Mouse (Mus musculus) embryo, embryonic 10 days (tissue): Measurements from ENCODE around the gene C130060K24Rik.

Experiments used
- DNase-seq: peaks from one replicate; pipeline ENCODE4 v3.0.0-alpha.2; 2015; ENCODE audit warnings: low spot score

The C130060K24Rik gene

DNA sequence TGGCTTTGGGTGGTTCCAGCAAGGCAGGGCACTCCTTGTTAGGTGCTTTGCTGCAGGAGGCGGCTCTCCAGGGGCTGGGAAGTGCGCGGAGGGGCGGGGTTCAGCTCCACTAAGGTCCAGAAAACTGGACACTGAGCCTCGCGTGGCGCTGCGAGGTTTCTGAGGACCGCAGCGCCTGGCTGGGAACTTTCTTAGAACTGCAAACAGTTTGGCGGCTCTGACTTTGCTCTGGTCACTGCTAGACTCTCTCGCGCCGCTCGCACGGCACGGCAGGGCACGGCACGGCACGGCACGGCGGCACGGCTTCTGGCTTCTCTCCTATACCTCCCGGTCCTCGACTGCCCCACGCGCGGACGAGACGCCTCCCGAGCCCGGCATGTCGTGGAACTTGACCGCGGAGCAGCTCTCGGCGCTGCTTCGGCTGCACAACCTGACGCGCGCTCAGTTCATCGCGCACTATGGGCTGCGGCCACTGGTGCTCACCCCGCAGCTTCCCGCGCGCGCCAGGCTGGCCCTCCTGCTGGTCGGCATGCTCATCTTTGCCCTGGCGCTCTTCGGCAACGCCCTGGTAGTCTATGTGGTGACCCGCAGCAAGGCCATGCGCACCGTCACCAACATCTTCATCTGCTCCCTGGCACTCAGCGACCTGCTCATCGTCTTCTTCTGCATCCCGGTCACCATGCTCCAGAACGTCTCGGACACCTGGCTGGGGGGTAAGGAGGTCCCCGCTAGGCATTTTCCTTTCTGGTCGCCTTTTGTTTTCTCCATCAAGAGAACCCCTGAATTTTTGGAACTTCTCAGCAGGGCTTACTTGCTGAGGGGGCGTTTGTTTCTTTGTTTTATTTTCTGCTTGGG, at the start of gene C130060K24Rik:
C130060K24Rik (plus strand) TSS at position 188 of the 855 bp plus-strand sequence.
- DNase-seq = peak; percentile 66

DNA sequence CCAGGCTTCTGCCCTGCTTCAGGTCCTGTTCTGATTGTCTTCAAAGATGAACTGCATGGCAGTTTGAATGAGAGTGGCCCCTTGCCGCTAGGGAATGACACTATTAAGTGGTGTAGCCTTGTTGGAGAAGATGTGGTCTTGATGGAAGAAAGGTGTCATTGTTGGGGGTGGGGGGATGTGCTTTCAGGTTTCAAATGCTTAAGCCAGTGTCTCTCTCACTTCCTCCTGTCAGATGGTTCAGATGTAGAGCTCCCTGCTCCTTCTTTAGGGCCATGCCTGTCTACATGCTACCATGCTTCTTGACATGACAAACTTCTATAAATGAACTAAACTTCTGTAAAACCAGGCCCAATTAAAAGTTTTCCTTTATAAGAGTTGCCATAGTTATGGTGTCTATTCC, 46.7 kb upstream of the C130060K24Rik start:
- DNase-seq = no peak

DNA sequence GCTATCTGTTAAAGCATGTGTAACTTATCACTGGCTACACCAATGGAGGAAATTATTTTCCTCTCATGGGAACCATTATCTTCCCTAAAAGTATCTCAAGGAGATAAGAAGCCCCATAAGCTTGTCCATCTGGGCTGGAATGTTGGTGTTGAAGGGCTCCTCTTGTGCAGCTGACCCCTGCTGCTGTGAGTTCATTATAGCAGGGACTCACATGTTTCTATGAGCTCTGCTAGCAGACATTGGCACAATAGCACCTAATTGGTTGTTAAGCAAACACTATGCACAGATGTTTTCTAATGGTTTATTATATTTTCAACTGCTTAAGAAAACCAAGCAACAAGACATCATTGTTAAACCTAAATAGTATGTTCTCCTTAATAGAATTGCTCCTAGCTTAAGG, 41.5 kb upstream of the C130060K24Rik start:
- DNase-seq = no peak

DNA sequence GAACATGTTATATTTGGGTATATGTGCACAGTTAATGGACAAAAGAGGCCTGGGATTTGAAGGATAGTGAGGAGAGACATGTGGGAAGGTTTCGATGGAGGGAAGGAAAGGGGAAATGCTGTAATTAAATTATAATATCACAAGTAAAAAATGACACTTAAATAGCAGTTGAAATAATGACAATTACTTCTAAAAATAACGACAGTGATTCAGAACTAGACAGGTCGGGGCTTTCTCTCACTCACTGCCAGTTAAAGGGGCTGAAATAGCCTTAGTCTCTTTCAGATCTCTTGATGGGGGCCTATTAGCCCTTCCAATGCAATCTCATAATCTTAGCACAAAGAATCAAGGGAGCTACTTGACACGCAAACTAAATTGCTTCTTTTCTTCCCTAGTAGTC, 39.5 kb upstream of the C130060K24Rik start:
- no peak for DNase-seq

DNA sequence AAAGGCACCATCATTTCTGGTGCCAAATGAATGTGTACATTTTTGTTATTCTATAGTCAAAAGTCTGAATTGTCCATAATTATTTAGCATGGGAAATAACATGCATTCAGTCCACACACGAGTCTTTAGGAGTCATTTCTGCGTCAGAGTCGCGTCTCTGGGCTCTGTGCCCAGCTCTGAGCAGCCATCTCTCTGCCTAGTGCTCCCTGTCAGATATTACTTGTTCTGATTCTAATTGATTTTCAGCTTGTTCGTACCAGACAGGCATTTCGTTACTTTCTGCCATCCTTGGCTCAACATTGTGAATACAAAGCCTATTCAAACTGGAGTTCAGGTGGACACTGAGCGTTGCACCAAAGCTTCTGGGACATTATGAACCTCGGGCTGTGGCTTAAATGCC, 33.2 kb upstream of the C130060K24Rik start:
- DNase-seq = no peak

DNA sequence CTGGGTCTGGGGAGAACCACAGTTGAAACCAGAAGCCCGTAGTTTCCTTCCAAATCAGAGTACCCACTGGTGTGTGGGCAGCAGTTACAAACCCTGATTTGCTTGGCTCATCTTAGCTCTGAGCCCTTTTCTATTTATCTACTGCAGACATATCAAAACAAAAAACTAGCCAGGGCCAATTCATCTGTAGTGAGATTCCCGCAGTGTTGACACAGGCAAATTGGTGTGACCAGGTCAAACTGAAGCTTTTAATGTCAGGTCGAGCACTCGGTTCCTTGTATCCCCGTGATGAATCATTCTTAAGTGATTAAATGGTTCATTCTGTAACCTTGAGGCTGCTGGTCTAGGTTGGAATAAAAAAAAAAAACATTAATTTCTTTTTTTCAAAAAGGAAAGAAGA, 32.6 kb upstream of the C130060K24Rik start:
- DNase-seq = peak; percentile 62

DNA sequence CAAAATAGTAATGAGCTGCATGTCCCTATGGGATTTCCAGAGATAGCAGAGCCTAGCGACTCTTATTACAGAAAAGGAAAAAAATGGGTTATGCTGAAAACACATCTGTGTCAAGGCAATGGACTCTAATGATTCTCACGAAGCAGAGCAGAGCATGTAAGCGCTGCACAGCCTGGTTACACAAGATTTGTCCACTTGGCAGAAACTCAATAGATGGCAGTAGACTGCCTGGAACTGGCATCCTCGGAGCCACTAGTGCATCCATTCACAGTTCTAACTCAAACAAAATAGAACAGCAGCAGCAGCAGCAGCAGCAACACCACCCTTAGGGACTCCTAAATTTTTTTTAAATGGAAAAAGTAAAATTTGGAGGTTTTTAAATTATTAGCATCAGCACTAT, 29.3 kb upstream of the C130060K24Rik start:
- DNase-seq = no peak

DNA sequence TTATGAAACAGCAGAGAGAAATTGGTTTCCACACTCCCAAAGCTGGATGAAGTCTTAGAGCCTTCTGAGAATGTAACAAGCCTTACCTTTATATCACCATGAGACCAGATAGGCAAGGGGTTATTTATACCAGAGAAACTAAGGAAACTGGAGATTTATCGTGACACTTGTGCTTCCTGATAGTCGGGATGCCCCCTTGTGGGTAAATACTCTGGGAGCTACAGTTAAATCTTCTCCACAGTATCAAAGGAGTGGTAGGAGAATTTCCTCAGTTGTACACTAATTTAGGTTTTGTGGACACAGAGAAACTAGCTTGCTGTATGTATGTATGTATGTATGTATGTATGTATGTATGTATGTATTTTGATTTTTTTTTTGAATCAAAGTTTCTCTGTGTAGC, 5.0 kb upstream of the C130060K24Rik start:
- DNase-seq = no peak

DNA sequence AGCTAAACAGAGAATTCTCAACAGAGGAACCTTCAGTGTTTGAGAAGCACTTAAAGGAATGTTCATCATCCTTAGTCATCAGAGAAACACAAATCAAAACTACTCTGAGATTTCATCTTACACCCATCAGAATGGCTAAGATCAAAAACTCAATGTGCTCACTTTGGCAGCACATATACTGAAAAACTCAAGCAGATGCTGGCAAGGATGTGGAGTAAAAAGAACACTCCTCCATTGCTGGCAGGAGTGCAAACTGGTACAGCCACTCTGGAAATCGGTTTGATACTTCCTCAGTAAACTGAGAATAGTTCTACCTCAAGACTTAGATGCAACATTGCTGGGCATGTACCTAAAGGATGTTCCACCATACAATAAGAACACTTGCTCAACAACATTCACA, 41.0 kb downstream of the C130060K24Rik start:
- DNase-seq = no peak

DNA sequence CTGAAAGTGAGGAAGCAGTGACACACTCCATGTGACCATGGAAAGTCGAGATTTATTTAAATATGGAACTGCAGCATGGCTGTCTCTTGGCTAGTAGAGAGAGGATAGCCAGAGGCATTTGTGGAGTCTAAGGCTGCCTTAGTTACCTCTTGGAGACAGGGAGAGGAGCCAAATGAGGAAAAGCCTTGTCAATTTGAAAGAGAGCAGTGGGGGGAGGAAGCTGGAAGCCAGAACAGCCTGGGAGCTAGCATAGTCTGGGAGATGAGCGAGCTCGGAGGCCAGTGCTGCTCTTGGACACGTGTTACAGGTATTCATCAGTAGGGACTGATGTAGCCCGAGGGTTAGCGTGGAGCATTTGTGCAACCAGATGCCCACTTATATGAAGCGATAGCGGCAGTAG, 46.2 kb downstream of the C130060K24Rik start:
- no peak for DNase-seq

DNA sequence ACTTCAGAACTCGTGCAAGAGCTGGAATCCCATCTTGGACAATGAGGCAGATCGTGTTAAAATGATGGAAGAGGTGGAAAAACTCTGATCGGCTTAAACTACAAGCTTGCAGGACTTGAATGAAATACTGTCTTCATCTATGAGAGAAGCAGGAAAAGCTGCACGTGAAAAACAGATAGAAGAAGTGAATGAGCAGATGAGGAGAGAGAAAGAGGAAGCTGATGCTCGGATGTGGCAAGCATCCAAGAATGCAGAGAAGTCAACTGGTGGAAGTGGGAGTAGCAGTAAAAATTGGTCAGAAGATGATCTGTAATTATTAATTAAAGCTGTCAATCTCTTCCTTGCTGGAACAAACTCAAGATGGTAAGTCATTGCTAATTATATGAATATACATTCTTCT, 52.3 kb downstream of the C130060K24Rik start:
- no peak for DNase-seq

DNA sequence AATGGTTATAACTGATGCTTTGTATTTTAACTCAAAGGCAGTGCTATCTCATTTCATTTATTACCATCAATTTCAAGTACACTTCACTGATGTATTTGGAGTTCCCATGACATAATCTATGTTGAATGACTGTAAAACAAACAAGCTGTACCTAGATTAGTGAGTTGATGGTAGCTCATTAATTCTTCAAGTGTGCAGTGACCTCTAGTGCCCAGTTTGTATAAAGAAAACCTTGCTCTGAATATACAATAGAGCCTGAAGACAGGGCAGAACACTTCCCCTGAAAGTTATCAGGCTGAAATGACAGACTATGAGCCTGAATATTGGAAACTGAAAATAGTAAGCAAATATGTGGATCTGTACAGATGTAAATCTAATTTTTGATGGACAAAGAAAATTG, 72.6 kb downstream of the C130060K24Rik start:
- DNase-seq = peak; percentile 64

DNA sequence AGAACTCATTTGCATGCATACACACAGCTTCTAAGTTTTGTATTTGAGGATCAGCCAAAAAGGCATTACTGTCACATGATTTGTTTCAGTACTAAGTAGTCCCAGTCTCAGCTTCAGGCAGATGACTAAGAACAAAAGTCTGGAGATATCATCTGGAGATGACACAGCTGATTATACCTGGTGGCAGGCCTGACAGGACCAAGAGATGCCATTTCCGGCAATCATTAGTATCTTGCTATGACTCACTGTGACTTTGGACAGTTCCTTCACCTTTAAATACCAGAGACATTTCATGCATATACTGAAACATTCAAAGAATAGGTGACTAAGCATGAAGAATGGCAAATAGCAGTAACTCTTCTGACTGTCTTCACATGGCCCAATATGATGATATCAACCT, 84.4 kb downstream of the C130060K24Rik start:
- DNase-seq = no peak

DNA sequence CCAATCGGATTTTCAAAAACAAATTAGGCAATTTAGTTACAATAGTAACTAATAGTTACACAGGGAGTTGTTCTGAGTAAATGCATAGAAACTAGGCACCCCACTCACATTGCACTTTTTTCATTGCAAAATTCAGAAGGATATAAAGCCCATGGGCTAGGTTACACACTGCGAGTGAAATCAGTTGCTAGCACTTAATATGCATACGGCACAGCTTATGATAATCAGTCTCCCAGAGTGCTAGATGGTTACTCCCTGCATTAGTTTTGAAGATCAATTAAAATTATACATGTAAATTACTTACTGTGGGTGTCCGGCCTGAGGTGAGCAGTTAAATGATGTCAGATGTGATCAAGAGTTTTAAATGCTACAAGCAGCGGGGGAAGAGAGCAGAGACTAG, 89.4 kb downstream of the C130060K24Rik start:
- no peak for DNase-seq

DNA sequence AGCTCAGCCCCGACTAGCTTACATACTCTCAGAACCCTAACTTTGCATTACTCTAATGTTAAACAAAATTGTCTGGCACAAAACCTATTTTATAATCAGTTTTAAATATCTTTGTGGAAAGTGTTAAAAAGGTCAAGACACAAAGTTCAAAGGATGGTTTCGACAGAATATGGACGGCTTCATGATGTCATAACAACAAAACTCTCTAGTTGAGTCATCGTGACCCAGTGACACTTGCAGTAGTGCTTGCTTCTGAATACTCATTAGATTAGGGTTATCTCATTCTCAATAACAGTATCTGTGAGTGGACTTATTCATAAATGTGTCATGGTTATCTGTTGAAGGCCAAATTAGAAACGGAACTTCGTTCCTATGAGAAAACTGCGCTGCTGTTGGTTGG, 91.5 kb downstream of the C130060K24Rik start:
- no peak for DNase-seq

DNA sequence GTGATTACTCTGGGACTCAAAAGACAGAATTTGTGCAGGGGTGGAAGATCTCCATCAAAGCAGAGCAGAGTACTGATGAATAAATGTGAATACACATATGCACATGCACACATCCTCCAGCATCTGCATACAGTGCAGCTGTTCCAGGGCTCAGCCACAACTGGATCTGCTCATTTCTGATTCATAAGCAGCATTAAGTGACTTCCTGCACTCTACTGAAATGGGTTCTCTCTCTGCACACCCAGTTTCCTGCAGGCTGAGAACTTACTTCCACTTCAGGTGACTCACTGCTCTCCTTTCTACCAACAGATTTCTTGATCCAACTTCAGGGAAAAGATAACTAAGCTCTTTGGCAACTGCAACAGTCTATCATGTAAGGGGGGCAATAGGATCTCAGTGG, 117.9 kb downstream of the C130060K24Rik start:
- no peak for DNase-seq
